Mouse (Mus musculus) MEL (cell line): ENCODE results near the gene Mrm2. TPM values are rescaled to one million over a fixed set of nuclear protein-coding genes. Genes with fewer than 3 reads are reported as not detected.

Experiments used
- DNase-seq: peaks from one replicate; pipeline ENCODE4 v3.0.0; 2011; ENCODE audit warnings: low read depth, low spot score
- H3K27ac ChIP-seq: 2 replicates; pipeline ENCODE4 v1.5.1; 2012; ENCODE audit warnings: low read depth, mild to moderate bottlenecking, control low read depth, low read length, moderate library complexity; ENCODE audit not compliant: control insufficient read depth
- H3K27me3 ChIP-seq, 2 experiments: fragments of 150-350 bp in 1 of 2; sonication (generic) in 1 of 2; 2 replicates each; pipeline ENCODE4 v1.6.1; 2012; ENCODE audit warnings: low read length in 2 of 2, mild to moderate bottlenecking in 2 of 2, improper control_type of control experiment in 1 of 2, moderate library complexity in 1 of 2; ENCODE audit not compliant: insufficient read depth in 2 of 2, control insufficient read depth in 1 of 2
- H3K36me3 ChIP-seq, 2 experiments: 2 replicates each; pipeline ENCODE4 v1.6.1; 2012 to 2014; ENCODE audit warnings: low read length in 2 of 2, improper control_type of control experiment in 1 of 2, inconsistent platforms in 1 of 2, mild to moderate bottlenecking in 1 of 2; ENCODE audit not compliant: insufficient read depth in 2 of 2, control insufficient read depth in 1 of 2
- H3K4me1 ChIP-seq, 2 experiments: fragments of 150-350 bp in 1 of 2; sonication (generic) in 1 of 2; 2 replicates each; pipeline ENCODE4 v1.6.1; 2012; ENCODE audit warnings: low read length in 2 of 2, improper control_type of control experiment in 1 of 2, mild to moderate bottlenecking in 1 of 2; ENCODE audit not compliant: insufficient read depth in 2 of 2, control insufficient read depth in 1 of 2
- H3K4me3 ChIP-seq, 2 experiments: fragments of 150-350 bp in 1 of 2; sonication (generic) in 1 of 2; 2 replicates each; pipeline ENCODE4 v1.5.1; 2012; ENCODE audit warnings: low read depth in 2 of 2, low read length in 2 of 2, mild to moderate bottlenecking in 2 of 2, moderate library complexity in 2 of 2, control low read depth in 1 of 2, improper control_type of control experiment in 1 of 2; ENCODE audit not compliant: control insufficient read depth in 1 of 2, insufficient read depth in 1 of 2
- H3K79me2 ChIP-seq: 2 replicates; pipeline ENCODE4 v1.6.1; 2012; ENCODE audit warnings: mild to moderate bottlenecking, low read length, moderate library complexity; ENCODE audit not compliant: control insufficient read depth, poor library complexity, insufficient read depth
- H3K9ac ChIP-seq: 2 replicates; pipeline ENCODE4 v1.6.1; 2012; ENCODE audit warnings: low read depth, mild to moderate bottlenecking, control low read depth, low read length, moderate library complexity; ENCODE audit not compliant: control insufficient read depth, poor library complexity, severe bottlenecking
- H3K9me3 ChIP-seq: fragments of 150-350 bp; sonication (generic); replicated peaks from 2 replicates; pipeline ENCODE4 v1.6.1; 2012; ENCODE audit warnings: mild to moderate bottlenecking, low read length, improper control_type of control experiment, moderate library complexity; ENCODE audit not compliant: insufficient read depth
- BHLHE40 ChIP-seq: IDR thresholded peaks from 2 replicates; pipeline ENCODE4 v1.6.1; 2012; ENCODE audit warnings: low read depth, mild to moderate bottlenecking, inconsistent platforms, low read length, improper control_type of control experiment, borderline replicate concordance
- E2F4 ChIP-seq: IDR thresholded peaks from 2 replicates; pipeline ENCODE4 v1.6.1; 2011; ENCODE audit warnings: low read depth, low read length, improper control_type of control experiment, borderline replicate concordance
- ELF1 ChIP-seq: IDR thresholded peaks from 2 replicates; pipeline ENCODE4 v1.6.1; 2014; ENCODE audit warnings: low read depth, mild to moderate bottlenecking, inconsistent platforms, low read length, improper control_type of control experiment, moderate library complexity
- EP300 ChIP-seq, 2 experiments: IDR thresholded peaks; 2 replicates each; pipeline ENCODE4 v1.6.1; 2011; ENCODE audit warnings: improper control_type of control experiment in 2 of 2, low read length in 2 of 2, low read depth in 1 of 2, mild to moderate bottlenecking in 1 of 2
- ETS1 ChIP-seq: IDR thresholded peaks from 2 replicates; pipeline ENCODE4 v1.6.1; 2012; ENCODE audit warnings: low read depth, mild to moderate bottlenecking, inconsistent platforms, low read length, improper control_type of control experiment, moderate library complexity
- GABPA ChIP-seq: IDR thresholded peaks from 2 replicates; pipeline ENCODE4 v1.6.1; 2012; ENCODE audit warnings: low read depth, mild to moderate bottlenecking, inconsistent platforms, low read length, improper control_type of control experiment, moderate library complexity
- GATA1 ChIP-seq: IDR thresholded peaks from 2 replicates; pipeline ENCODE4 v1.6.1; 2011; ENCODE audit warnings: low read depth, low read length, improper control_type of control experiment
- JUND ChIP-seq: IDR thresholded peaks from 2 replicates; pipeline ENCODE4 v1.6.1; 2011; ENCODE audit warnings: low read depth, mild to moderate bottlenecking, improper control_type of control experiment, low read length
- KAT2A ChIP-seq: conservative IDR thresholded peaks from 2 replicates; pipeline ENCODE4 v1.6.1; 2012; ENCODE audit warnings: low read depth, low read length, improper control_type of control experiment, inconsistent platforms
- MAFK ChIP-seq: IDR thresholded peaks from 2 replicates; pipeline ENCODE4 v1.6.1; 2011; ENCODE audit warnings: low read depth, mild to moderate bottlenecking, low read length, improper control_type of control experiment, borderline replicate concordance
- MXI1 ChIP-seq: IDR thresholded peaks from 2 replicates; pipeline ENCODE4 v1.6.1; 2011; ENCODE audit warnings: mild to moderate bottlenecking, low read depth, low read length, improper control_type of control experiment
- NELFE ChIP-seq: IDR thresholded peaks from 2 replicates; pipeline ENCODE4 v1.6.1; 2011; ENCODE audit warnings: low read depth, low read length, improper control_type of control experiment
- NRF1 ChIP-seq: IDR thresholded peaks from 2 replicates; pipeline ENCODE4 v1.6.1; 2014; ENCODE audit warnings: low read depth, mild to moderate bottlenecking, inconsistent platforms, low read length, improper control_type of control experiment, moderate library complexity; ENCODE audit not compliant: poor library complexity, insufficient read depth, severe bottlenecking
- POLR2AphosphoS2 ChIP-seq: IDR thresholded peaks from 2 replicates; pipeline ENCODE4 v1.6.1; 2011; ENCODE audit warnings: low read length, improper control_type of control experiment
- POLR2AphosphoS5 ChIP-seq: IDR thresholded peaks from 2 replicates; pipeline ENCODE4 v1.6.1; 2012; ENCODE audit warnings: low read depth, borderline replicate concordance, mild to moderate bottlenecking, inconsistent platforms, low read length, moderate library complexity, mixed read lengths
- RCOR1 ChIP-seq: IDR thresholded peaks from 2 replicates; pipeline ENCODE4 v1.6.1; 2012; ENCODE audit warnings: low read depth, mild to moderate bottlenecking, inconsistent platforms, low read length, improper control_type of control experiment
- SIN3A ChIP-seq: IDR thresholded peaks from 2 replicates; pipeline ENCODE4 v1.6.1; 2012; ENCODE audit warnings: low read length, improper control_type of control experiment, inconsistent platforms
- TAL1 ChIP-seq: IDR thresholded peaks from 2 replicates; pipeline ENCODE4 v1.6.1; 2012; ENCODE audit warnings: mild to moderate bottlenecking, inconsistent platforms, low read length, moderate library complexity, mixed read lengths
- TBP ChIP-seq: IDR thresholded peaks from 2 replicates; pipeline ENCODE4 v1.8.0; 2011; ENCODE audit warnings: low read depth, low read length, improper control_type of control experiment
- TCF12 ChIP-seq: IDR thresholded peaks from 2 replicates; pipeline ENCODE4 v1.6.1; 2014; ENCODE audit warnings: low read depth, mild to moderate bottlenecking, inconsistent platforms, low read length, improper control_type of control experiment, moderate library complexity
- UBTF ChIP-seq: IDR thresholded peaks from 2 replicates; pipeline ENCODE4 v1.6.1; 2012; ENCODE audit warnings: low read depth, mild to moderate bottlenecking, inconsistent platforms, low read length, improper control_type of control experiment, moderate library complexity, borderline replicate concordance; ENCODE audit not compliant: insufficient read depth
- USF1 ChIP-seq: IDR thresholded peaks from 2 replicates; pipeline ENCODE4 v1.6.1; 2014; ENCODE audit warnings: low read depth, mild to moderate bottlenecking, inconsistent platforms, low read length, improper control_type of control experiment, moderate library complexity
- USF2 ChIP-seq, 2 experiments: IDR thresholded peaks; 2 replicates each; pipeline ENCODE4 v1.6.1; 2011 to 2012; ENCODE audit warnings: improper control_type of control experiment in 2 of 2, low read length in 2 of 2, borderline replicate concordance in 1 of 2, inconsistent platforms in 1 of 2, low read depth in 1 of 2, mild to moderate bottlenecking in 1 of 2; ENCODE audit not compliant: insufficient read depth in 1 of 2
- ZC3H11A ChIP-seq: IDR thresholded peaks from 2 replicates; pipeline ENCODE4 v1.6.1; 2012; ENCODE audit warnings: low read depth, mild to moderate bottlenecking, inconsistent platforms, low read length, improper control_type of control experiment
- ZMIZ1 ChIP-seq: IDR thresholded peaks from 2 replicates; pipeline ENCODE4 v1.6.1; 2012; ENCODE audit warnings: low read depth, mild to moderate bottlenecking, inconsistent platforms, low read length, improper control_type of control experiment, moderate library complexity
- polyA plus RNA-seq, 2 experiments: library from polyadenylated mRNA; stranded (reverse) in 1 of 2; unstranded in 1 of 2; fragments of >175 nt in 1 of 2; fragments of >200 nt in 1 of 2; gene quantifications; 2 replicates each; pipeline versions ENCODE4 v1.2.1 to v1.2.4; 2012; ENCODE audit warnings: low replicate concordance in 2 of 2, low read depth in 1 of 2; ENCODE audit not compliant: insufficient read length in 2 of 2, insufficient read depth in 1 of 2, missing spikeins in 1 of 2
- total RNA-seq: library from RNA; depleted of rRNA; stranded (reverse); fragments of 300-350 nt; gene quantifications from 2 replicates; pipeline ENCODE4 v1.2.3, GENCODE M21; 2012

Mrm2 gene
- total and polyA plus RNA-seq, 3 experiments = 14.1 to 15.3 TPM; not detected in 1

DNA sequence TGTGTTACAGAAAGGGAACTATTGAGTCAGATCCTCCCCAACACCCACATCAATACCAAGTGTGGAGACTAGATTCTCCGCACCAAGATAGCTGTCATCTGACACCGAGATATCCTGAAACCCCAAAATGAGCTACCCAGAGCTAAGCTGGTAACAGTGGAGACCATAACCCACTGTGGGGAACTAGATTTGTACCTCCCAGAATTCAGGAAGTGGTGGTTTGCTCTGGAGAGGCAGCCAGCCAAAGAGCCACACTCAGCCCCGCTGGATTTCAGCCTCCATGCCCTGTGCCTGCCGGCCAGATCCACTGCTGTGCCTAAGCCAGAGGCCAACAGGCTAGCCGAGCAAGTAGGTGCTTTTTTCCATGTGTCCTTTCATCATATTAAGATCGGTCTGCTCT, 47.6 kb upstream of the Mrm2 start:
- Histone ChIP-seq H3K4me1 (peaks cover 0 to 20% of the 10 kb centered on the region in 2 experiments; a peak in 3 of 4 replicates), H3K27ac (peak overlapping the region; percentile 33), H3K36me3 (peaks cover 0 to 16% of the 10 kb centered on the region in 2 experiments; a peak in 2 of 4 replicates)
- TF ChIP-seq MXI1 (0 out of 2 replicates have a peak, but pooled peaks have one; percentile 25), BHLHE40 (no peak), TAL1 (peak; percentile 46), GATA1 (peak; percentile 73), USF1 (no peak), USF2 (IDR thresholded peaks at IDR 0.05; ENCODE audit: borderline replicate concordance in 1 of 2, insufficient read depth in 1 of 2, low read depth in 1 of 2, low read length in 2 of 2) (no peak), ELF1 (peak; percentile 64; the same call in 1 of the 2 replicates), TBP (peak; percentile 80), TCF12 (peak; percentile 67; the same call in 1 of the 2 replicates), EP300 (IDR thresholded peaks at IDR 0.05; ENCODE audit: low read depth in 1 of 2, low read length in 2 of 2) (peak; percentile 68 to 74), ETS1 (peak; percentile 48; the same call in 1 of the 2 replicates), GABPA (no peak), NELFE (no peak), JUND (no peak), RCOR1 (peak; percentile 93)
- TF ChIP-seq, all 39 proteins: peak for 9
- no peak overlapping the region for H3K9ac ChIP-seq
- peak; percentile 87 for DNase-seq
- H3K79me2 ChIP-seq = peaks cover 11% of the 10 kb centered on the region
- no peak overlapping the region for H3K4me3 ChIP-seq
- no peaks in the 10 kb centered on the region for H3K27me3 ChIP-seq
- no peaks in the 10 kb centered on the region for H3K9me3 ChIP-seq

- Histone ChIP-seq H3K79me2 (peaks cover 12% of the 10 kb centered on the region), H3K27me3 (no peaks in the 10 kb centered on the region), H3K27ac (no peak overlapping the region), H3K9ac (no peak overlapping the region), H3K4me1 (peaks cover 0 to 20% of the 10 kb centered on the region in 2 experiments; a peak in 3 of 4 replicates), H3K9me3 (no peaks in the 10 kb centered on the region), H3K4me3 (no peak overlapping the region), H3K36me3 (peaks cover 0 to 16% of the 10 kb centered on the region in 2 experiments; a peak in 2 of 4 replicates)
- TF ChIP-seq ZC3H11A = no peak
- no peak for TF ChIP-seq TCF12
- TF ChIP-seq TBP = no peak
- no peak for TF ChIP-seq POLR2AphosphoS2
- TF ChIP-seq GABPA = no peak
- TF ChIP-seq UBTF = no peak
- no peak for TF ChIP-seq MXI1
- no peak for TF ChIP-seq TAL1
- TF ChIP-seq ETS1 = no peak
- no peak for TF ChIP-seq POLR2AphosphoS5
- no peak for TF ChIP-seq GATA1
- TF ChIP-seq SIN3A = no peak
- no peak for TF ChIP-seq KAT2A
- no peak for TF ChIP-seq ELF1
- no peak for TF ChIP-seq E2F4
- no peak for TF ChIP-seq NRF1
- no peak for TF ChIP-seq MAFK
- TF ChIP-seq ZMIZ1 = no peak
- DNase-seq = peak; percentile 21
Observed at GRCm38 (mm10) chr5:140378121-140378853, 46.6 kb upstream of the Mrm2 start.
